Mouse (Mus musculus) myocyte (in vitro differentiated cells): ENCODE results near the gene Entpd7. TPM values are rescaled to one million over a fixed set of nuclear protein-coding genes. Genes with fewer than 3 reads are reported as not detected.

Experiments
- H3K27me3 ChIP-seq: one replicate; pipeline ENCODE4 v1.6.1; 2011; ENCODE audit not compliant: control insufficient read depth, insufficient read depth, insufficient read length
- H3K36me3 ChIP-seq: one replicate; pipeline ENCODE4 v1.6.1; 2011; ENCODE audit not compliant: control insufficient read depth, insufficient read depth
- H3K4me2 ChIP-seq: one replicate; pipeline ENCODE4 v1.6.1; 2011; ENCODE audit warnings: low read depth, control low read depth
- H3K4me3 ChIP-seq: one replicate; pipeline ENCODE4 v1.5.1; 2011; ENCODE audit warnings: mild to moderate bottlenecking, control low read depth, moderate library complexity
- H3K79me2 ChIP-seq: one replicate; pipeline ENCODE4 v1.6.1; 2011; ENCODE audit not compliant: control insufficient read depth, insufficient read depth
- H3ac ChIP-seq: one replicate; pipeline ENCODE4 v1.6.1; 2011; ENCODE audit not compliant: control insufficient read depth, insufficient read length
- CEBPB ChIP-seq: IDR thresholded peaks from 2 replicates; pipeline ENCODE4 v1.6.1; 2011; ENCODE audit warnings: mild to moderate bottlenecking, moderate library complexity; ENCODE audit not compliant: poor library complexity, insufficient read depth, severe bottlenecking
- E2F4 ChIP-seq: IDR thresholded peaks from one replicate; pipeline ENCODE4 v1.6.1; 2011; ENCODE audit warnings: mild to moderate bottlenecking, control low read depth, moderate library complexity; ENCODE audit not compliant: insufficient read depth
- MAX ChIP-seq: IDR thresholded peaks from one replicate; pipeline ENCODE4 v1.6.1; 2011; ENCODE audit warnings: low read depth, mild to moderate bottlenecking, control low read depth
- MYOD1 ChIP-seq, 3 experiments: IDR thresholded peaks; one replicate each; pipeline ENCODE4 v1.6.1; 2011; ENCODE audit warnings: control low read depth in 2 of 3, low read depth in 2 of 3, mild to moderate bottlenecking in 2 of 3, moderate library complexity in 1 of 3; ENCODE audit not compliant: insufficient read length in 2 of 3, control insufficient read depth in 1 of 3
- MYOG ChIP-seq, 3 experiments: IDR thresholded peaks; one replicate each; pipeline ENCODE4 v1.6.1; 2011; ENCODE audit warnings: control low read depth in 2 of 3, low read depth in 2 of 3, mild to moderate bottlenecking in 2 of 3; ENCODE audit not compliant: insufficient read length in 2 of 3, control insufficient read depth in 1 of 3, insufficient read depth in 1 of 3
- POLR2A ChIP-seq: IDR thresholded peaks from one replicate; pipeline ENCODE4 v1.6.1; 2011; ENCODE audit warnings: low read depth, mild to moderate bottlenecking, control low read depth, moderate library complexity; ENCODE audit not compliant: insufficient read length
- POLR2AphosphoS2 ChIP-seq: IDR thresholded peaks from one replicate; pipeline ENCODE4 v1.6.1; 2011; ENCODE audit warnings: low read depth, control low read depth; ENCODE audit not compliant: insufficient read length
- REST ChIP-seq: IDR thresholded peaks from one replicate; pipeline ENCODE4 v1.6.1; 2011; ENCODE audit warnings: mild to moderate bottlenecking, control low read depth, moderate library complexity; ENCODE audit not compliant: insufficient read depth, insufficient read length
- SRF ChIP-seq: IDR thresholded peaks from one replicate; pipeline ENCODE4 v1.6.1; 2011; ENCODE audit warnings: low read depth; ENCODE audit not compliant: control insufficient read depth, insufficient read length
- TCF12 ChIP-seq: IDR thresholded peaks from one replicate; pipeline ENCODE4 v1.6.1; 2011; ENCODE audit warnings: mild to moderate bottlenecking, control low read depth; ENCODE audit not compliant: poor library complexity, insufficient read depth, severe bottlenecking
- TCF3 ChIP-seq: IDR thresholded peaks from one replicate; pipeline ENCODE4 v1.6.1; 2011; ENCODE audit warnings: low read depth, control low read depth; ENCODE audit not compliant: insufficient read length
- USF1 ChIP-seq: IDR thresholded peaks from one replicate; pipeline ENCODE4 v1.6.1; 2011; ENCODE audit warnings: low read depth, mild to moderate bottlenecking, control low read depth, moderate library complexity
- polyA plus RNA-seq: library from polyadenylated mRNA; unstranded; fragments of >200 nt; fragmentation: generic; extraction: Trizol; gene quantifications from one replicate; pipeline ENCODE4 v1.2.1, GENCODE M21; 2012; ENCODE audit warnings: missing spikeins

The Entpd7 gene
- polyA plus RNA-seq, result 2.2 TPM

DNA sequence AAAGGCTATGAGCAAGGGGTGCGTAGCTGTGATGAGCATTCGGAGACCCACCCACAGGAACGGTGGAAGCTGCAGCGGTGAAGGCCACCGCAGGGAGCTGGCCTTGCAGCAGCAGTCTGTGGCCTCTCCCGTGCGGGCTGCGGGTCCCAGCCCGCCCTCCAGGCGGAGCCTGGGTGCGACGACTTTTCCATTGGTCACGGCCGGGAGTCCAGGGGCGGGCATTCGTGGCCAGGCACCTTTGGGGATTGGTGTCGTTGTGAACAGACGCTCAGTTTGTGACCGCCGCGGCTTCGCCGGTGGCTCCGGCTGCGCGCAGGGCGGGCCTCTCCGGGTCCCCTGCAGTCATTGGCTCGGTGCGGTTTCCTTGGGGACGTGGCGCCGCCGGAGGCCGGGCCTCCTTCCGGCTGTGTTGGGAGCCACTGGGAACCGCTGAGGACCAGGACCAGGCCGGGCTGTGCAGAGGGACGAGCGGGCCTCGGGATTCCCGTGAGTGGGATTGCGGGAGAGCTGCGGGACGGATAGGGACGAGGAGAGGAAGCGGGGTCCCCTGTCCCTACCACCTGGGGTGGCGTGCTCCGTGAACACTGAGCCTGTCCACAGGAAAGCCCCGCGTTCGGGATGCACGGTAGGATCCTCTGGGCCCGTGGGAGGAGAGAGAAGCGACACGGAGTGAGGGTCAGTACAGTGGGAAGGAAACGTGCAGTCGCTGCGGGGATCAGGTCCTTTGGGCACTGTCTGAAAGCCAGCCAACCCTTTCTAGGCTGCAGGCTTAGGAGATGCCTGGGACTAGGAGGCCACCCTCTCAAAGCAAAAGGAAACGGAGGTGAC lies at the start of gene Entpd7:
Entpd7 (plus strand) TSS at position 254 of the 828 bp plus-strand sequence.
- peak within 1 kb of the TSS; percentile 79 for H3K4me3 ChIP-seq
- peak within 1 kb of the TSS; percentile 96 for H3K4me2 ChIP-seq
- H3K79me2 ChIP-seq, result no peaks in the 10 kb centered on the region
- peak; percentile 36 for TF ChIP-seq SRF
- no peak for TF ChIP-seq USF1
- peak in 1 of 3 experiments; percentile 6 for TF ChIP-seq MYOG (IDR thresholded peaks at IDR 0.05; ENCODE audit: control insufficient read depth in 1 of 3, insufficient read depth in 1 of 3, insufficient read length in 2 of 3, low read depth in 2 of 3)
- peak; percentile 95 for TF ChIP-seq POLR2AphosphoS2
- peak; percentile 96 for TF ChIP-seq POLR2A
- H3K27me3 ChIP-seq, result no peaks in the 10 kb centered on the region
- H3ac ChIP-seq, result peak within 1 kb of the TSS; percentile 50
- no peaks in the 10 kb centered on the region for H3K36me3 ChIP-seq

DNA sequence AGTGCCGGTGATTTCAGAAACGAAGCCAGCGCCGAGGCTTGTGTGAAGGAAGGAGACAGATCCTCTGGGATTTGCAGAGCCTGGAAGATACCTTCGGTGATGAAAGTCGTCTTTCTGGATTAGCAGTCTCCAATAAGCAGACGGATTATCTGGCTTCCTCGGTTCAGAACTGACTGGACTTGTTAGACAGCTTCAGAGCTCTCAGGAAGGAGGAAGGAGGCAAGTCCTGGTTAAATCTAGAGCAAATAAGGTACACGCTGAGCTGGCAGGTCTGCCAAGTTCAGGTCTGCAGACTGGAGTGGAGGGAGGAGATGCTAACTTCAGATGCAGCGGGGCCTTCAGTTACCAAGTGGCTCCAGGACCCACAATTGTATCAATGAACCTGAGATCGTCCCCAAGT lies 47.6 kb upstream of the Entpd7 start:
- TF ChIP-seq TCF12 (no peak), SRF (no peak), MYOG (IDR thresholded peaks at IDR 0.05; ENCODE audit: control insufficient read depth in 1 of 3, insufficient read depth in 1 of 3, insufficient read length in 2 of 3, low read depth in 2 of 3) (no peak), POLR2A (no peak), USF1 (no peak), TCF3 (no peak), POLR2AphosphoS2 (no peak), REST (no peak), MYOD1 (IDR thresholded peaks at IDR 0.05; ENCODE audit: control insufficient read depth in 1 of 3, insufficient read length in 2 of 3, low read depth in 2 of 3) (no peak), CEBPB (no peak), E2F4 (no peak), MAX (no peak)
- Histone ChIP-seq H3K27me3 (peaks cover 38% of the 10 kb centered on the region), H3K4me2 (no peak overlapping the region), H3K79me2 (no peaks in the 10 kb centered on the region), H3K36me3 (no peaks in the 10 kb centered on the region), H3K4me3 (no peak overlapping the region), H3ac (no peak overlapping the region)

- TF ChIP-seq POLR2AphosphoS2, result no peak
- TF ChIP-seq SRF, result no peak
- no peak for TF ChIP-seq REST
- no peak for TF ChIP-seq TCF12
- no peak for TF ChIP-seq TCF3
- TF ChIP-seq MAX, result no peak
- TF ChIP-seq USF1, result no peak
- TF ChIP-seq MYOD1 (IDR thresholded peaks at IDR 0.05; ENCODE audit: control insufficient read depth in 1 of 3, insufficient read length in 2 of 3, low read depth in 2 of 3), result no peak
- TF ChIP-seq CEBPB, result no peak
- TF ChIP-seq E2F4, result no peak
- TF ChIP-seq MYOG (IDR thresholded peaks at IDR 0.05; ENCODE audit: control insufficient read depth in 1 of 3, insufficient read depth in 1 of 3, insufficient read length in 2 of 3, low read depth in 2 of 3), result no peak
- TF ChIP-seq POLR2A, result no peak
- H3K27me3 ChIP-seq, result peaks cover 38% of the 10 kb centered on the region
- no peak overlapping the region for H3K4me2 ChIP-seq
- no peaks in the 10 kb centered on the region for H3K79me2 ChIP-seq
- H3K36me3 ChIP-seq, result no peaks in the 10 kb centered on the region
- no peak overlapping the region for H3K4me3 ChIP-seq
- H3ac ChIP-seq, result no peak overlapping the region
Observed at GRCm38 (mm10) chr19:43642843-43643242, 46.6 kb upstream of the Entpd7 start.

DNA sequence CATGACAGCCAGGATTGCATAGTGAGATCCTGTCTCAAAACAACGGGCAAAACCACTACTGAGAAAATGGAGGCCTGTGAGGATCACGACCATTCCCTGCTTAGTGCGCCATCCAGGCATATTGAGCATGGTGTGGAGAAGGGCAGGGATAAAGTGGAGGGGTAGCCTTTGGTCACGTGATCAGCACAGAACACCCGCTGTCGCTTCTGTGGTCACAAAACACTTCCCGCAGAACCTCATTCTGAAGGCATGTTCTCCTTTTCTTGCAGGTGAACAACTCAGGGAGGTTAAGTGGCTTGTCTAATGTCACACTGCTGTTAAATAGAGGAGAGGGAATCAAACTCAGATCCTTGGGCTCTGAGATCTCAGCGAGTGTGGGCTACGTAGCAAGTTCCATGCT lies 44.0 kb upstream of the Entpd7 start:
- H3K4me3 ChIP-seq, result no peak overlapping the region
- H3K79me2 ChIP-seq, result no peaks in the 10 kb centered on the region

DNA sequence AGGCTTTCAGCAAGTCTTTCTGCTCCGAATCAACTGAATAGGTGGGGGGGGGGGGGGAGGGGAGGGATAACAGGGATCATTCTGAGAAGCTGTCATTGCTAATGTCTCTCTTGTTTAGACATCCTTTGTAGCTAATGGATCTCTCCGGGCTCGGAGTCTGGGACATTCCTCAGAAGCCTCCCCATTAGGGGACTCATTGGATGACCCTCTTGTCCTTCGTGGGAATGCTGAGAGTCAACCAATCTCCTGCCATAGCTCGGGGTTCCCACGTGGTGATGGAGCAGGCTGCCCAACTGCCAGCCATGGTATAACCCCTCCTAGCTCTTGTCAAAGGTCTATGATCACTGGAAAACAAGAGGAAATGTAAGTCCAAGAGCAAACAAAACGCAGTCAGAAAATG lies 42.6 kb upstream of the Entpd7 start:
- no peaks in the 10 kb centered on the region for H3K79me2 ChIP-seq
- H3K27me3 ChIP-seq, result peaks cover 7% of the 10 kb centered on the region
- TF ChIP-seq MYOD1 (IDR thresholded peaks at IDR 0.05; ENCODE audit: control insufficient read depth in 1 of 3, insufficient read length in 2 of 3, low read depth in 2 of 3), result no peak
- no peak for TF ChIP-seq TCF12
- no peak for TF ChIP-seq MAX
- TF ChIP-seq SRF, result no peak
- TF ChIP-seq TCF3, result no peak
- TF ChIP-seq CEBPB, result no peak
- TF ChIP-seq POLR2A, result no peak
- no peak for TF ChIP-seq POLR2AphosphoS2
- no peak for TF ChIP-seq REST
- no peak for TF ChIP-seq E2F4
- no peak for TF ChIP-seq USF1
- no peak for TF ChIP-seq MYOG (IDR thresholded peaks at IDR 0.05; ENCODE audit: control insufficient read depth in 1 of 3, insufficient read depth in 1 of 3, insufficient read length in 2 of 3, low read depth in 2 of 3)
- no peaks in the 10 kb centered on the region for H3K36me3 ChIP-seq
- no peak overlapping the region for H3K4me2 ChIP-seq
- no peak overlapping the region for H3K4me3 ChIP-seq
- no peak overlapping the region for H3ac ChIP-seq

More for the DNA sequence above, 44.0 kb upstream of the Entpd7 start:
- Histone ChIP-seq H3K27me3 (peaks cover 19% of the 10 kb centered on the region), H3K36me3 (no peaks in the 10 kb centered on the region), H3K4me2 (no peak overlapping the region), H3ac (no peak overlapping the region)
- TF ChIP-seq USF1, result peak; percentile 56
- TF ChIP-seq MYOD1 (IDR thresholded peaks at IDR 0.05; ENCODE audit: control insufficient read depth in 1 of 3, insufficient read length in 2 of 3, low read depth in 2 of 3), result peak in 2 of 3 experiments; percentile 9 to 54
- no peak for TF ChIP-seq TCF12
- peak in 1 of 3 experiments; percentile 52 for TF ChIP-seq MYOG (IDR thresholded peaks at IDR 0.05; ENCODE audit: control insufficient read depth in 1 of 3, insufficient read depth in 1 of 3, insufficient read length in 2 of 3, low read depth in 2 of 3)
